Mouse (Mus musculus) large intestine, adult 2 months (tissue): ENCODE measurements around the gene Flywch1. TPM values are rescaled to one million over a fixed set of nuclear protein-coding genes. Genes with fewer than 3 reads are reported as not detected.

Source experiments
- DNase-seq: peaks from one replicate; pipeline ENCODE4 v3.0.0-alpha.2; 2012; ENCODE audit warnings: low read depth, low spot score
- WGBS: fragments of 180-500 bp; shearing (Covaris S2); methylation state at CpG from one replicate; pipeline ENCODE4 v1.1.7; 2018; 5-methylcytosine and 5-hydroxymethylcytosine counted together
- polyA plus RNA-seq: library from polyadenylated mRNA; depleted of rRNA; stranded (reverse); fragments of >200 nt; gene quantifications from 2 replicates; pipeline ENCODE4 v1.2.3, GENCODE M21; 2012; rRNA removed

Gene Flywch1
- polyA plus RNA-seq, 1 experiment = 27.3 TPM

- no peak for DNase-seq
- 43% methylated on average over 4 of the region's 4 CpGs for WGBS
These were observed 45.9 kb downstream of the Flywch1 start for GRCm38 (mm10) chr17:23725477-23725876.

- WGBS = 84% methylated on average over 7 of the region's 7 CpGs
These were observed 48.9 kb downstream of the Flywch1 start, which contains the start of gene 1520401A03Rik for GRCm38 (mm10) chr17:23722376-23723125. TSS of gene 1520401A03Rik (minus strand) at chr17:23722783.

DNA sequence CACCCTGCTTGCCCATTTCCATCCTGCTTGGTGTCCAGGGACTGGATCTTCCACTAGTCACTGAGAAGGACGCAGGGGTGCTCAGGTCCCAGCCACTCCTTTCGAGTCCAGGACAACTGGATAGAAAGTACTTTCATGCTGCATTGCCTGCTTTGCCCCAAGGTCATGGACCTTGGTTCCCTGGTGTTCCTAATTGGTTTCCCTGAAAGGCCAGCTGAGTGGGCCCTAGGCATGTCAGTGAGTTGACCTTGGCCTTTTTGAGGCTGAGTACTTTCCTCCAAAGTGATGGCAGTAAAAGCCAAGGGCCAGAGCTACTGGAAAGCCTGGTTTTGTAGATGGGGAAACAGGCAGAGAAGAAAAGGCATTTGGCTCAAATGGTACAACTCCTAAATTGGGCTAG lies 49.5 kb downstream of the Flywch1 start:
- DNase-seq = no peak
- WGBS = 56% methylated on average over 2 of the region's 2 CpGs

More at GRCm38 (mm10) chr17:23722376-23723125, 48.9 kb downstream of the Flywch1 start, which contains the start of gene 1520401A03Rik:
- DNase-seq = no peak

DNA sequence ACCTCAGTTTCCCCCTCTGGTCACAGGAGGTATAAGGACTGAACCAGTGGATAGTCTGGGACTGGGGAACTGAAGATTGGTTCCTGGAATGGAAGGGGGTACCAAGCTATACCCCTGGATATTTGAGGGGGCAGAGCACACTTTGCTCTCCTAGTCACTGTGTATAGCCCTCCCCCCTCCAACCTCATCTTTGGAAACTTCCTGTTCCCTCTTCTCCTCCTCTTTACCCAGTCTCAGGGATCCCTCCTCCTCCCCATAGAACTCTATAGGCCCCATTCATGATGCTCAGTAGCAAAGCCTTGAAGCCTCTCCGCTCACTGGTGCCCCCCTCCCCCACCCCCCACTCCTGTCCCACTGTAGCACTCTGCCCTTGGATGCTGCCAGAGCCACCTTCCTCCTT lies 51.9 kb downstream of the Flywch1 start:
- no peak for DNase-seq
- WGBS = 52% methylated on average over 1 of the region's 1 CpGs

DNA sequence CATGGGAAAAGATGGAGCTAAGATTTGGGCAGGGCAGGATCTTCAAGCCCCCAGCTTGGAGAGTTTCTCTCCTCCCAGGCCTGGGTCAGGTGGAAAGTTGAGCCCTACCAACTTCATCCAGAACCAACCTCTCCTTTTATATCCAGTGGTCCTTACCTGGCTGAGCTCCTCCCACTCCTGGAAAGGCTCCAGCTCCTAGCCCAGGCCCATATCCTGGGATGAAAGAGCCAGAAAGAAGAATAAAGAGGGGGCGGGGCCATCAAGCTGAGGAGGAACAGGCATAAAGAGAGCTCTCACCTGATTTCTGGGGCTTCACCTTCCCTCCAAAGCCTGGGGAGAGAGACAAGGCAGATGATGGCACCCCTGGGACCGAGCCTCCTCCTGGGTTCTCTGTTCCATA lies 54.4 kb downstream of the Flywch1 start:
- no peak for DNase-seq
- 78% methylated on average over 2 of the region's 2 CpGs for WGBS

DNA sequence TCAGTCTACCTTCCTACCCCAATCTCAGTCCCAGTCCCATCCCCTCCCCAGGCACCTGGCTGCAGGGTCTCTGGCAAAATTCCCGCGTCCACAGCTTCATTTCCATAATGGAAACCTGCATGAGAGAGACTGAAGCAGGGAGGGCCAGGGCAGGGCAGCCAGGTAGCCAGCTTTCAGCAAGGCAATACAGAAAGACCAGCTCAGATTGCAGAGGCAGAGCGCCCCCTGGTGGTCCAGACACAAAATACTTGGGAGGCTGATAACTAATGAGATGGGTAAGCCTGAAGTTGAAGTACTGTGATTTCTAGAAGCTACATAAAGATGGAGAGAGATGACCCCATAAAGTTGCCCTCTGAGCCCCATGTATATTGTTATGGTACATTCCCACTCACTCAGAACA lies 65.2 kb downstream of the Flywch1 start:
- WGBS = 1% methylated on average over 3 of the region's 3 CpGs
- DNase-seq = no peak

DNA sequence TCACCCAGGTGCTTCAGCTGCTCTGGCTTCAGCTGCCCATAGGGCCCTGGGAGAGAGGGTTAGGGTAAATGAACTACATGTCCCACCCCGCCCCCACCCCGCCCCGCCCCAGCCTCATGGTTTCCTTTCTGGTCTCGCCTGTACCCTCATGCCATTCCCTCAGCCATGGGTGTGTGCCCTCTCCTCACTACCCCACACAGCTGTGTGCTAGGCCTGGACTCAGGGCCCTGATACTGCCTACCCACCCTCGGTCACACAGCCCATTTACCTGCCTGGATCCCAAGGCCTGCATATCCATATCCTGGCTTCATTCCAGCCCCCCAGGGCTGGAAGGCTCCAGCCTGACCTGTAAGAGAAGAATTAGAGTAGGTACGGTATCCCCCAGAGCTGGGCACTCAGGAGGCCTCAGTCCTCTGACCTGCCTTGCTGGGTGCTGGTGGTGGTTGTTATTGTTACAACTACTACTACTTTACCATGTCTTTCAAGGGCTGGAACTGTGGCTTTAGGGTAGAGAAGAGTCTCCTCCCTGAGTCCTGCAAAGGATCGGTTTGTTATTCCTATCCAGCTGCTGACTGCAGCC lies 65.8 kb downstream of the Flywch1 start:
- no peak for DNase-seq
- 63% methylated on average over 7 of the region's 7 CpGs for WGBS

GRCm38 (mm10) chr17:23704741-23705140 lies 66.7 kb downstream of the Flywch1 start:
- 30% methylated on average over 7 of the region's 7 CpGs for WGBS

DNA sequence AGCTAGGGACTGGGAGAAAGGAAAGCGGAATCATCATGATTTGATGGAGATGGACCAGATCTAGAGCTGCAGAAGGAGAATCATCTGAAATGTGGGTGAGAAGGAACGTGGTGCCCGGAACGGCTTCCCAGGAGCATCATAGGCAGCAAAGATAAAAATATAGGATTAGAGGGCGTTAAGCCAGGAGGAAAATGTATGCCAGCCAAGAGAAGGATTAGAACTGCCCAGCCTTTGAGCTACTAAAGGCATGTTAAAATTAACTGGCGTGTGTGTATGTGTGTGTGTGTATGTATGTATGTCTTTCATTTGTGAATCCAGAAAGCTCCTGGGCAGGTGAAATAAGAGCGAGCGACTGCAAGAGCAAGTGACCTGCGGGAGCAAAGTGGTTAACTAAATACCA lies 68.1 kb downstream of the Flywch1 start:
- 93% methylated on average over 9 of the region's 9 CpGs for whole genome bisulfite sequencing
- DNase-seq = no peak

More at GRCm38 (mm10) chr17:23704741-23705140, 66.7 kb downstream of the Flywch1 start:
- no peak for DNase-seq

Other genes with a start within 250 kb of the Flywch1 start
- 10.6 and 11.2 TPM in 2 replicates for gene Zfp213, start 207.4 kb downstream of the Flywch1 start, polyA plus RNA-seq
- 4.4 and 5.5 TPM in 2 replicates for gene Zfp13, start 172.1 kb downstream of the Flywch1 start, polyA plus RNA-seq
- gene Zscan10, start 170.7 kb downstream of the Flywch1 start, polyA plus RNA-seq = not detected in 2 replicates
- 0.41 and 0.67 TPM in 2 replicates for gene Mmp25, start 126.3 kb downstream of the Flywch1 start, polyA plus RNA-seq
- gene Bicdl2, start 111.1 kb downstream of the Flywch1 start, polyA plus RNA-seq = 6.1 and 6.4 TPM in 2 replicates
- 197 and 204 TPM in 2 replicates for gene Hcfc1r1, start 98.0 kb downstream of the Flywch1 start, polyA plus RNA-seq
- gene Thoc6, start 97.7 kb downstream of the Flywch1 start, polyA plus RNA-seq = 27.1 and 28.7 TPM in 2 replicates
- 8.1 and 8.4 TPM in 2 replicates for gene Tnfrsf12a, start 94.1 kb downstream of the Flywch1 start, polyA plus RNA-seq
- gene Cldn6, start 92.4 kb downstream of the Flywch1 start, polyA plus RNA-seq = not detected in 2 replicates
- gene Cldn9, start 87.6 kb downstream of the Flywch1 start, polyA plus RNA-seq = 0.15 TPM in 1 of 2 replicates, not detected in the other
- gene 1520401A03Rik, start 48.8 kb downstream of the Flywch1 start, polyA plus RNA-seq = 0.02 and 0.03 TPM in 2 replicates
- gene Pkmyt1, start 45.3 kb downstream of the Flywch1 start, polyA plus RNA-seq = 41.2 and 45.7 TPM in 2 replicates
- 155 and 162 TPM in 2 replicates for gene Paqr4, start 30.7 kb downstream of the Flywch1 start, polyA plus RNA-seq
- 3.1 and 3.5 TPM in 2 replicates for gene Kremen2, start 25.8 kb downstream of the Flywch1 start, polyA plus RNA-seq
- gene Flywch2, start 14.5 kb upstream of the Flywch1 start, polyA plus RNA-seq = 4.5 and 6.5 TPM in 2 replicates
- 284 and 419 TPM in 2 replicates for gene Srrm2, start 18.9 kb upstream of the Flywch1 start, polyA plus RNA-seq
- 771 and 864 TPM in 2 replicates for gene Elob, start 57.5 kb upstream of the Flywch1 start, polyA plus RNA-seq
- 0.09 and 0.58 TPM in 2 replicates for gene Prss33, start 64.5 kb upstream of the Flywch1 start, polyA plus RNA-seq
- 495 and 577 TPM in 2 replicates for gene Prss32, start 72.3 kb upstream of the Flywch1 start, polyA plus RNA-seq
- 1.8 and 3.3 TPM in 2 replicates for gene Prss41, start 72.6 kb upstream of the Flywch1 start, polyA plus RNA-seq
- not detected in 2 replicates for gene Prss21, start 96.5 kb upstream of the Flywch1 start, polyA plus RNA-seq
- not detected in 2 replicates for gene Dcpp1, start 109.3 kb upstream of the Flywch1 start, polyA plus RNA-seq
- not detected in 2 replicates for gene Dcpp2, start 109.3 kb upstream of the Flywch1 start, polyA plus RNA-seq
- not detected in 2 replicates for gene Dcpp3, start 145.9 kb upstream of the Flywch1 start, polyA plus RNA-seq
- not detected in 2 replicates for gene Sbp, start 170.1 kb upstream of the Flywch1 start, polyA plus RNA-seq
- gene Sbpl, start 183.7 kb upstream of the Flywch1 start, polyA plus RNA-seq = not detected in 2 replicates
- gene Prss30, start 209.0 kb upstream of the Flywch1 start, polyA plus RNA-seq = 291 and 302 TPM in 2 replicates
- 0.11 and 0.16 TPM in 2 replicates for gene Prss22, start 226.5 kb upstream of the Flywch1 start, polyA plus RNA-seq